Mouse (Mus musculus): ENCODE data around the gene Cmah. TPM values are rescaled to one million over a fixed set of nuclear protein-coding genes. Genes with fewer than 3 reads are reported as not detected.

Gene Cmah
- polyA plus RNA-seq, 1 experiment: 0.23 TPM

GRCm38 (mm10) chr13:24306248-24306647 is 21.0 kb upstream of the Cmah start:
- TF ChIP-seq POLR2A (IDR thresholded peaks at IDR 0.05; ENCODE audit: control insufficient read depth, low read depth, low read length) (no peak), CTCF (IDR thresholded peaks at IDR 0.05; ENCODE audit: control insufficient read depth, insufficient read depth, insufficient replicate concordance, low read depth, low read length) (peak; percentile 23; the same call in 1 of the 2 replicates)
- H3K27ac ChIP-seq (ENCODE audit: control insufficient read depth, insufficient read depth, low read depth, low read length): peak overlapping the region; percentile 82
- peaks cover 3% of the 10 kb centered on the region; the same call in 1 of the 2 replicates for H3K4me1 ChIP-seq (ENCODE audit: control insufficient read depth, insufficient read depth, low read length)
- H3K27me3 ChIP-seq (ENCODE audit: control insufficient read depth, insufficient read depth, low read length): no peaks in the 10 kb centered on the region
- H3K4me3 ChIP-seq (ENCODE audit: control insufficient read depth, low read depth, low read length): no peak overlapping the region
- no peaks in the 10 kb centered on the region for H3K36me3 ChIP-seq (ENCODE audit: control insufficient read depth, insufficient read depth, low read length)

DNA sequence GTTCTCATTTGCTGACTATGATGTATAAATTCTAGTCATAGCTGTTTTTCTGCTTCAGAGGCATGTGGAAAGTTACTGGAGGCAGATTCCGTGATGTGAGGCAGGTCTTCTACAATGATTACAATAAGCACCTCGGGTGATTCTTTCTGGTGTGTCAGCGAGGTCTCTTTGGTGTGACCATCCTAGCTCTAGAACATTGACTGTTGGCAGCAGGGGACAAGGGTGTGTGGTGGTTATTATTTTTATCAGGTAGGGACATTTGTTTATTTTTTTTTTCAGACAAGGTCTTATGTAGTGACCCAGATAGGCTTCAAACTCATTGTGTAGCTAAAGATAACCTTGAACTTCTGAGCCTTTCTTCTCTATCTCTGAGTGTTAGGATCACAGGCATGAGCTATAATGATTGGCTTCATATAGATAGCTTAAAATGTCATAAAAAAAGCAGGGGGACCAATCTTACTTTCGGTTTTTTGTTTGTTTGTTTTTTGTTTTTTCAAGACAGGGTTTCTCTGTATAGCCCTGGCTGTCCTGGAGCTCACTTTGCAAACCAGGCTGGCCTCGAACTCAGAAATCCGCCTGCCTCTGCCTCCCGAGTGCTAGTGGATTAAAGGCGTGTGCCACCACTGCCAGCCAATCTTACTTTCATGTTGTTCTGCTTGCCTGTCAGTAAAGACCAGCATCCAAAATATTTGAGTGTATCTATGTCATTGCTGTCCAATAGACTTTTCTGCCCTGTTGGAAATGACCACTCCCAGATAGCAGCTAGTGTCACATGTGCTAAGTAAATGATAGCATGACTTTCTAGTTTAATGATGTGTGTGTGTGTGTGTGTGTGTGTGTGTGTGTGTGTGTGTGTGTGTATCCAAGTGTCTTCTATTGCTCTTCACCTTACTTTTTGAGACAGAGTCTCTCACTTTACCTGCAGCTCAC is 15.9 kb upstream of the Cmah start:
- no peak overlapping the region for H3K4me3 ChIP-seq (ENCODE audit: control insufficient read depth, low read depth, low read length)
- no peaks in the 10 kb centered on the region for H3K36me3 ChIP-seq (ENCODE audit: control insufficient read depth, insufficient read depth, low read length)
- H3K27me3 ChIP-seq (ENCODE audit: control insufficient read depth, insufficient read depth, low read length): no peaks in the 10 kb centered on the region
- H3K4me1 ChIP-seq (ENCODE audit: control insufficient read depth, insufficient read depth, low read length): peaks cover 2% of the 10 kb centered on the region; the same call in 1 of the 2 replicates
- no peak overlapping the region for H3K27ac ChIP-seq (ENCODE audit: control insufficient read depth, insufficient read depth, low read depth, low read length)
- no peak for TF ChIP-seq POLR2A (IDR thresholded peaks at IDR 0.05; ENCODE audit: control insufficient read depth, low read depth, low read length)

GRCm38 (mm10) chr13:24316563-24316962 is 10.6 kb upstream of the Cmah start:
- TF ChIP-seq POLR2A (IDR thresholded peaks at IDR 0.05; ENCODE audit: control insufficient read depth, low read depth, low read length) (no peak), CTCF (IDR thresholded peaks at IDR 0.05; ENCODE audit: control insufficient read depth, insufficient read depth, insufficient replicate concordance, low read depth, low read length) (no peak)
- no peaks in the 10 kb centered on the region for H3K36me3 ChIP-seq (ENCODE audit: control insufficient read depth, insufficient read depth, low read length)
- no peak overlapping the region for H3K27ac ChIP-seq (ENCODE audit: control insufficient read depth, insufficient read depth, low read depth, low read length)
- no peaks in the 10 kb centered on the region; the same call in 1 of the 2 replicates for H3K4me1 ChIP-seq (ENCODE audit: control insufficient read depth, insufficient read depth, low read length)
- H3K27me3 ChIP-seq (ENCODE audit: control insufficient read depth, insufficient read depth, low read length): no peaks in the 10 kb centered on the region
- no peak overlapping the region for H3K4me3 ChIP-seq (ENCODE audit: control insufficient read depth, low read depth, low read length)

DNA sequence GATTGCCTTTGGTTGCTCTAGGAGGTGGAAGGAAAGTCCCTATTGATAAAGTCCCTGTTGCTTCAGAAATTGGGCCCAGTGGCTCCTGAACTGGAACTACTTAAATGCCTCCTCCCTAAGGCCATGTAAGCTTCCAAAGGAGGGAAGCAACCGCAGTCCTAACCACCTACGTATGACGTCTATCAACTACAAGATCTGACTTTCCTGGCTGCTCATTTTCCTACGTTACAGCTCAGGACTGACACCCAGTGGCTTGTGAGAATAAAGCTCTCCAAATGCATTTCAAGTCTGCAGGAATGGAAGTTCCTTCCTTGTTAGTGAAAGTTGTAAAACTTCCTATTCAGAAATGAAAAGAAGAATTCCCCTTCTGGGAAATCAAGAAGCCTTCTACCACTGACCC is 8.6 kb upstream of the Cmah start:
- no peak for TF ChIP-seq POLR2A (IDR thresholded peaks at IDR 0.05; ENCODE audit: control insufficient read depth, low read depth, low read length)
- no peak for TF ChIP-seq CTCF (IDR thresholded peaks at IDR 0.05; ENCODE audit: control insufficient read depth, insufficient read depth, insufficient replicate concordance, low read depth, low read length)
- Histone ChIP-seq H3K4me3 (ENCODE audit: control insufficient read depth, low read depth, low read length) (no peak overlapping the region), H3K27ac (ENCODE audit: control insufficient read depth, insufficient read depth, low read depth, low read length) (no peak overlapping the region), H3K27me3 (ENCODE audit: control insufficient read depth, insufficient read depth, low read length) (no peaks in the 10 kb centered on the region), H3K4me1 (ENCODE audit: control insufficient read depth, insufficient read depth, low read length) (no peaks in the 10 kb centered on the region; the same call in 1 of the 2 replicates), H3K36me3 (ENCODE audit: control insufficient read depth, insufficient read depth, low read length) (no peaks in the 10 kb centered on the region)

- H3K4me1 ChIP-seq (ENCODE audit: control insufficient read depth, insufficient read depth, low read length): no peaks in the 10 kb centered on the region; the same call in 1 of the 2 replicates
- TF ChIP-seq POLR2A (IDR thresholded peaks at IDR 0.05; ENCODE audit: control insufficient read depth, low read depth, low read length) (no peak), CTCF (IDR thresholded peaks at IDR 0.05; ENCODE audit: control insufficient read depth, insufficient read depth, insufficient replicate concordance, low read depth, low read length) (no peak)
- no peak overlapping the region for H3K27ac ChIP-seq (ENCODE audit: control insufficient read depth, insufficient read depth, low read depth, low read length)
- no peaks in the 10 kb centered on the region for H3K36me3 ChIP-seq (ENCODE audit: control insufficient read depth, insufficient read depth, low read length)
- H3K4me3 ChIP-seq (ENCODE audit: control insufficient read depth, low read depth, low read length): no peak overlapping the region
- no peaks in the 10 kb centered on the region for H3K27me3 ChIP-seq (ENCODE audit: control insufficient read depth, insufficient read depth, low read length)
Measured at GRCm38 (mm10) chr13:24321313-24321712, 5.9 kb upstream of the Cmah start.

- Histone ChIP-seq H3K27me3 (ENCODE audit: control insufficient read depth, insufficient read depth, low read length) (no peaks in the 10 kb centered on the region), H3K4me1 (ENCODE audit: control insufficient read depth, insufficient read depth, low read length) (no peaks in the 10 kb centered on the region), H3K4me3 (ENCODE audit: control insufficient read depth, low read depth, low read length) (no peak overlapping the region), H3K27ac (ENCODE audit: control insufficient read depth, insufficient read depth, low read depth, low read length) (no peak overlapping the region), H3K36me3 (ENCODE audit: control insufficient read depth, insufficient read depth, low read length) (no peaks in the 10 kb centered on the region)
- TF ChIP-seq POLR2A (IDR thresholded peaks at IDR 0.05; ENCODE audit: control insufficient read depth, low read depth, low read length): no peak
- no peak for TF ChIP-seq CTCF (IDR thresholded peaks at IDR 0.05; ENCODE audit: control insufficient read depth, insufficient read depth, insufficient replicate concordance, low read depth, low read length)
Measured at GRCm38 (mm10) chr13:24328036-24328817, 1.0 kb downstream of the Cmah start.

GRCm38 (mm10) chr13:24330128-24330527 is 2.9 kb downstream of the Cmah start:
- H3K27ac ChIP-seq (ENCODE audit: control insufficient read depth, insufficient read depth, low read depth, low read length): no peak overlapping the region
- TF ChIP-seq POLR2A (IDR thresholded peaks at IDR 0.05; ENCODE audit: control insufficient read depth, low read depth, low read length) (no peak), CTCF (IDR thresholded peaks at IDR 0.05; ENCODE audit: control insufficient read depth, insufficient read depth, insufficient replicate concordance, low read depth, low read length) (no peak)
- no peak overlapping the region for H3K4me3 ChIP-seq (ENCODE audit: control insufficient read depth, low read depth, low read length)
- no peaks in the 10 kb centered on the region for H3K36me3 ChIP-seq (ENCODE audit: control insufficient read depth, insufficient read depth, low read length)
- H3K4me1 ChIP-seq (ENCODE audit: control insufficient read depth, insufficient read depth, low read length): no peaks in the 10 kb centered on the region
- no peaks in the 10 kb centered on the region for H3K27me3 ChIP-seq (ENCODE audit: control insufficient read depth, insufficient read depth, low read length)
